Mouse (Mus musculus) cerebellum, adult 11-12 months (tissue): ENCODE results near the gene Plekhg5.

Source experiments
- DNase-seq: peaks from one replicate; pipeline ENCODE4 v3.0.0; 2022

The Plekhg5 gene

GRCm38 (mm10) chr4:152070494-152071396, 1.6 kb upstream of the Plekhg5 start:
- DNase-seq = no peak

GRCm38 (mm10) chr4:152072655-152073054, 357 bp downstream of the Plekhg5 start:
- no peak for DNase-seq

GRCm38 (mm10) chr4:152073715-152074114, 1.4 kb downstream of the Plekhg5 start:
- no peak for DNase-seq

- no peak for DNase-seq
Observed at GRCm38 (mm10) chr4:152074548-152074947, 2.2 kb downstream of the Plekhg5 start.

GRCm38 (mm10) chr4:152077191-152077590, 4.9 kb downstream of the Plekhg5 start:
- DNase-seq = no peak

- DNase-seq = no peak
Observed at GRCm38 (mm10) chr4:152078105-152078530, 5.8 kb downstream of the Plekhg5 start.

GRCm38 (mm10) chr4:152079261-152079660, 7.0 kb downstream of the Plekhg5 start:
- DNase-seq = no peak

GRCm38 (mm10) chr4:152079931-152080330, 7.6 kb downstream of the Plekhg5 start:
- no peak for DNase-seq

GRCm38 (mm10) chr4:152083611-152084220, 11.4 kb downstream of the Plekhg5 start:
- no peak for DNase-seq

GRCm38 (mm10) chr4:152084616-152085015, 12.3 kb downstream of the Plekhg5 start:
- DNase-seq = no peak

- no peak for DNase-seq
Observed at GRCm38 (mm10) chr4:152086505-152087210, 14.4 kb downstream of the Plekhg5 start.

- DNase-seq = no peak
Observed at GRCm38 (mm10) chr4:152087211-152088081, 15.1 kb downstream of the Plekhg5 start.

- DNase-seq = no peak
Observed at GRCm38 (mm10) chr4:152088133-152088532, 15.8 kb downstream of the Plekhg5 start.

GRCm38 (mm10) chr4:152088556-152089120, 16.3 kb downstream of the Plekhg5 start:
- no peak for DNase-seq

GRCm38 (mm10) chr4:152090191-152090590, 17.9 kb downstream of the Plekhg5 start:
- no peak for DNase-seq

- DNase-seq = no peak
Observed at GRCm38 (mm10) chr4:152092751-152093293, 20.5 kb downstream of the Plekhg5 start.

- DNase-seq = no peak
Observed at GRCm38 (mm10) chr4:152094233-152094632, 21.9 kb downstream of the Plekhg5 start.

GRCm38 (mm10) chr4:152095937-152096910, 23.9 kb downstream of the Plekhg5 start:
- DNase-seq = peak; percentile 40

GRCm38 (mm10) chr4:152096927-152097326, 24.6 kb downstream of the Plekhg5 start:
- DNase-seq = no peak
